Mouse (Mus musculus) olfactory bulb, adult 2 months (tissue): ENCODE measurements around the gene Eif1ad.

Source experiments
- CTCF ChIP-seq: fragments of 200-500 bp; IDR thresholded peaks from 2 replicates; pipeline ENCODE4 v1.5.1; 2012; ENCODE audit warnings: low read depth, mild to moderate bottlenecking, low read length, moderate library complexity; ENCODE audit not compliant: insufficient read depth
- POLR2A ChIP-seq: fragments of 200-500 bp; IDR thresholded peaks from 2 replicates; pipeline ENCODE4 v1.6.1; 2012; ENCODE audit warnings: mild to moderate bottlenecking, low read depth, low read length, moderate library complexity; ENCODE audit not compliant: insufficient read depth

- no peak for TF ChIP-seq CTCF
- TF ChIP-seq POLR2A: no peak
These were observed 18.2 kb downstream of the Eif1ad start for GRCm38 (mm10) chr19:5384715-5385114.
